Mouse (Mus musculus) embryo, embryonic 9.5 days (tissue): ENCODE results near the gene Rpl38.
A peak's percentile ranks its signal among the peaks of the same experiment; 100 is the strongest.

Source experiments
- DNase-seq: peaks from one replicate; pipeline ENCODE4 v3.0.0-alpha.2; 2017; ENCODE audit errors: extremely low spot score

Gene Rpl38

GRCm38 (mm10) chr11:114679582-114679981, 11.3 kb downstream of the Rpl38 start:
- no peak for DNase-seq

- DNase-seq, result no peak
Observed at GRCm38 (mm10) chr11:114680291-114680690, 12.0 kb downstream of the Rpl38 start.

GRCm38 (mm10) chr11:114681054-114681453, 12.7 kb downstream of the Rpl38 start:
- DNase-seq, result no peak

- DNase-seq, result no peak
Observed at GRCm38 (mm10) chr11:114682321-114682900, 14.1 kb downstream of the Rpl38 start.

- no peak for DNase-seq
Observed at GRCm38 (mm10) chr11:114683029-114683721, 14.9 kb downstream of the Rpl38 start.

- peak; percentile 32 for DNase-seq
Observed at GRCm38 (mm10) chr11:114683722-114684621, 15.6 kb downstream of the Rpl38 start.

GRCm38 (mm10) chr11:114684627-114685373, 16.5 kb downstream of the Rpl38 start:
- peak; percentile 36 for DNase-seq

- DNase-seq, result no peak
Observed at GRCm38 (mm10) chr11:114685526-114686040, 17.3 kb downstream of the Rpl38 start.

- DNase-seq, result no peak
Observed at GRCm38 (mm10) chr11:114686221-114686959, 18.1 kb downstream of the Rpl38 start.

- DNase-seq, result no peak
Observed at GRCm38 (mm10) chr11:114687574-114688188, 19.4 kb downstream of the Rpl38 start.

- DNase-seq, result no peak
Observed at GRCm38 (mm10) chr11:114688729-114689128, 20.4 kb downstream of the Rpl38 start.

- DNase-seq, result no peak
Observed at GRCm38 (mm10) chr11:114690192-114690591, 21.9 kb downstream of the Rpl38 start.

- DNase-seq, result no peak
Observed at GRCm38 (mm10) chr11:114691454-114692182, 23.3 kb downstream of the Rpl38 start.

GRCm38 (mm10) chr11:114692601-114693000, 24.3 kb downstream of the Rpl38 start:
- no peak for DNase-seq

GRCm38 (mm10) chr11:114693456-114693855, 25.1 kb downstream of the Rpl38 start:
- DNase-seq, result no peak

GRCm38 (mm10) chr11:114694451-114694850, 26.1 kb downstream of the Rpl38 start:
- no peak for DNase-seq

- DNase-seq, result no peak
Observed at GRCm38 (mm10) chr11:114698496-114698895, 30.2 kb downstream of the Rpl38 start.

- DNase-seq, result no peak
Observed at GRCm38 (mm10) chr11:114699511-114699910, 31.2 kb downstream of the Rpl38 start.

- DNase-seq, result no peak
Observed at GRCm38 (mm10) chr11:114702311-114702995, 34.1 kb downstream of the Rpl38 start.
